Mouse (Mus musculus) thymus, postnatal 14 days (tissue): ENCODE data around the gene Coro2b.
A peak's percentile ranks its signal among the peaks of the same experiment; 100 is the strongest.

Experiments
- DNase-seq: peaks from one replicate; pipeline ENCODE4 v3.0.0; 2021

Gene Coro2b

DNA sequence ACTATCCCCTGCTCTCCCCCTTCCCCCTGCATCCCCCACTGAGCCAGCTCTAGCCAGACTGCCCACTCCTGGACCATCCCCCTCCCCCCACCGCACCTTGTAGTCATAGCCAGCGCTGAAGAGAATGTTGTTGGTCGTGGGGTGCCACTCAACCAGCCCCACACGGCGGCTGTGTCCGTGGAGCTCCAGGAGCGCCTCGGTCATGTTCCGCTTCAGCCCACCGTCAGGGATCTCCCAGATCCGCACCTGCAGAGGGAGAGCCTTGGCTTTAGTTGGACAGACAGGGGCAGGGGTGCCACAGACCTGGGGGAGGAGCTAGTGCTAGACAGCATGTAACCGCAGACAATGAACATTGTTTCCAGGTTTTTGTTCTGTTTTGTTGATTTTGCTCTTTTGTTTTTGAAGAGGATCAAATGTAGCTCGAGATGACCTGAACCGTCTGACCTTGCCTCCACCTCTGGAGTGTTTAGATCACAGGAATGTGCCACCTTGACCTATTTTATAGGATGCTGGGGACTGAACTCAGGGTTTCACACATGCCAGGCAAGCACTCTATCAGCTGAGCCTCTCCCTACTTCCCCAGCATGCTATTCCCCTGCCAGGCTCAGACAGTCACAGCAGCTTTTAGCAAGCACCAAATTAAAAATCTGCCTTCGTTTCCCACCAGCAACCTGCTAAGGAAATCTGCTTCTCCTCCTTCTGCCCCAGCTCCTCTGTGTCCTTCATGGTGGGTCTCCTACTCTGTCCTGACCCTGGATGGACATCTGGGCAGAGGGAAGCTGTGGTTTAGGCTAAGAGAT lies 104.4 kb downstream of the Coro2b start:
- DNase-seq: no peak

GRCm38 (mm10) chr9:62430741-62431140 lies 106.1 kb downstream of the Coro2b start:
- no peak for DNase-seq

- peak; percentile 37 for DNase-seq
These were observed 109.8 kb downstream of the Coro2b start for GRCm38 (mm10) chr9:62427010-62427409.

DNA sequence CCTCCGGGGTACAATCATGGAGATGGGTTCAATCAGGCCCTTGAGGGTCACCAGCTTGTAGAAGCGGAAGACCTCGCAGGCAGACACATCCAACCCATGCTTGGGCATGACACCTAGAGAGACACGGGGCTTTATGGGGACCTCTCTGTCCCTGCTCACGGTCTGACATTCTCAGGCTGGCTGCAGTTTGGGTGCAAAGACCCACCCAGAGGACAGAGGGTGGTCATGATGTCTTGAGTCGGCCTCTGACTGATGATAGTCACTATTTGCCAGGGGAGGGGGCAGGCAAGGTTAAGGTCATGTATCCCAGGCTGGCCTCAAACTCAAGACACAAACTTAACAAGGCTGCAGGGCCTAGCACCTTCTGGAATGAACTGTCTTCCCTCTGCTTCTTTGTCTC lies 110.3 kb downstream of the Coro2b start:
- DNase-seq: no peak

- no peak for DNase-seq
These were observed 110.8 kb downstream of the Coro2b start for GRCm38 (mm10) chr9:62426021-62426420.

DNA sequence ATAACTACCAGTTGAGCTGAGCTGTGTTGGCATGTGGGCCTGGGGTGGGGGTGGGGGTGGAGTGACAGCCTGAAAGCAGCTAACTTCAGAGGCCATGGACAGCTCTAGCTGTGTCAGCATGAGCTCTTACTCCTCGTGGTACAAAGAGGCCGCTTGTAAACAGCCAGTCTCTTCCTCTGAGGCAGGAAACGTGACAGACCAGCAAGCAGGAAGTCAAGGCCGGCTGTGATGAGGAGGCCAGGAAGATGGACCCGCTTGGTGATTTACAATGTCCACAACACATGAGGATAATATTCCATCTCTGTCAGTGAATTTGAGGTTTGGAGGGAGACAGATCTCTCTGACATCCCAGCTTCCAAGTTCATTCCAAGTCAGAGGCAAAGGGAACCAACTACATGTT lies 111.6 kb downstream of the Coro2b start:
- peak; percentile 47 for DNase-seq

GRCm38 (mm10) chr9:62423871-62424270 lies 113.0 kb downstream of the Coro2b start:
- no peak for DNase-seq

- DNase-seq: no peak
These were observed 113.9 kb downstream of the Coro2b start for GRCm38 (mm10) chr9:62422926-62423325.

GRCm38 (mm10) chr9:62421911-62422310 lies 114.9 kb downstream of the Coro2b start:
- no peak for DNase-seq

DNA sequence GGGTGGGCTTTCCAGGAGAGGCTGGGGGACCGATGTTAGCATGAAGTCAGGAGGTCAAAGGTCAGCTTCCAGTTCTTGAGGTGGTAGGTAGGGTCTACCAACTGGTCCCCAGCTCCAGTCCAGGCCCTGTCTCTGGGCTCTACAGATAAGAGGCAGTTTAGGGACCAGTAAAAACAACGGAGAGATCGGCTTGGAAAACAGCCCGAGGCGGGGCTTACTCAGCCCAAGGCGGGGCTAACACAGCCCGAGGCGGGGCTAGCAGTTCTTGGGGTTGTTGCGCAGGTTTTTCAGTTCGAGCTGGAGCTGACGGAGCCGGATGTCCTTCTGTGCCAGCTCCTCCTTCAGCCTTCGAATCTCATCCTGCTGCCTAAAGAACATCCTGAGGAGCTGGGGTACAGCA lies 115.8 kb downstream of the Coro2b start:
- peak; percentile 67 for DNase-seq

GRCm38 (mm10) chr9:62420261-62420917 lies 116.5 kb downstream of the Coro2b start:
- no peak for DNase-seq

- DNase-seq: no peak
These were observed 118.1 kb downstream of the Coro2b start for GRCm38 (mm10) chr9:62418742-62419141.

DNA sequence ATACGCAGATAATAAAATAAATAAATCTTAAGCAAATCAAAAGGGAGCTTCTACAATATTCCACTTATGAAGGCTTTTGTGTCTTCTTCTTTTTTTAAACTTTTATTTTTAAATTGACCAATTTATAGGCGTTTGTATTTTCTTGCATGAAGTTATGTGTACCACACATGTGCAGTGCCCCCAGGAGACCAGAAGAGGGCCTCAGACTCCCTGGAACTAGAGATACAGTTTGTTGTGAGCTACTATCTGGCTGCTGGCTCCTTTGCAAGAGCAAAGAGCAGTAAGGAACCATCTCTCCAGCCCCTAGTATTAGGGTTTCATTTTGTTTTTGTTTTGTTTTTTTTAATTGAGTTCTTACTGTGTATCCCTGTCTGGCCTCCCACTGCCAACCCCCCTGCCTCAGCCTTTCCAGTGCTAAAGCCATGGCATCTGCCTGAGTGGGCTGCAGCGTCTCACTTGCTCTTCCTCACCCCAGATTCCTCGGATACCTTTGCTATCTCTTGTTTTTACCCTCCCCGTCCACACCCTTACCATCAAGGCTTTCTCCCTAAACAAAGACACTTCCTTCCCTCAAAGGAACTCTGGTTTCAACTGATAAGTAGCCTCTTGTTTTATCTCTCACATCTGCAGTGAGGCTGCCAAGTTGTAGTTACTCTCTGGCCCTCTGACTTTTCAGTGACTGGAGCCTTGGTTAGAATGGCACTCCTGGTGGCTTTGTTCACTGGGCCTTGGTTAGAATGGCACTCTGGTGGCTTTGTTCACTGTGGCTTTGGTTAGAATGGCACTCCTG lies 129.3 kb downstream of the Coro2b start:
- no peak for DNase-seq

- no peak for DNase-seq
These were observed 130.3 kb downstream of the Coro2b start for GRCm38 (mm10) chr9:62406423-62407013.

DNA sequence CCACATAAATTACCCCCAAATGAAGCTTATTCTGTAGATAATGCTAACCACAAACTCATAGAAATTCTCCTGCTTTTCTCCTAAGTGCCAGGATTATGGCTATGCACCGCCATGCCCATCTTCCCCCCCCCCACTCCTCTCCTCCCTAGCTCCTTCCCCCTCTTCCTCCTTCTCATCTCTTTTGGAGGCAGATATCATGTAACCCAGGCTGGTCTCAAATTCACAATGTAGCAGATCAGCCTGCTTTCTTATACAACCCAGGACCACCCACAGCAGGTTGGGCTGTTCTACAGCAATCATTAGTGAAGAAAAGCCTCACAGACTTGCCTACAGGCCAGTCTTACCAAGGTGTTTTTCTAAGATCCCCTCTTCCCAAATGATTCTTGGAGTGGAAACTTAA lies 135.3 kb downstream of the Coro2b start:
- no peak for DNase-seq

GRCm38 (mm10) chr9:62400531-62401170 lies 136.2 kb downstream of the Coro2b start:
- DNase-seq: no peak

DNA sequence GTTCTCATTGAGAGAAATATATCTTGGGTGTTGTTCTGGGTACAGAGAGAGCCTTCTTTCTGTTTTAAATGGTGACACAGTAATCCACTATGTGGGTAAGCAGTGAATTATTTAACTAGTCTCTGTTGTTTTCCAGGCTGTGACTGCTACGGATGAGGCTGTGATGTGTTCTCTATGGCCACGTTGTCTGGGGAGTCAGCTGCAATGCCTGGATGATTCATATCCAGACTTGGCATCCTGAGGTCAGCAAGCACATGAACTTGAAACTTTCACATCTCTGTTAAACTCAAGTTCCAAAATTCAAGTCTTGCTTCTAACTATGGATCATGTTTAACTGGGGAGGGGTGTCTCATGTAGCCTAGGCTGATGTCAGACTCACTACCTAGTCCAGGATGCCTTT lies 142.7 kb downstream of the Coro2b start:
- DNase-seq: no peak

DNA sequence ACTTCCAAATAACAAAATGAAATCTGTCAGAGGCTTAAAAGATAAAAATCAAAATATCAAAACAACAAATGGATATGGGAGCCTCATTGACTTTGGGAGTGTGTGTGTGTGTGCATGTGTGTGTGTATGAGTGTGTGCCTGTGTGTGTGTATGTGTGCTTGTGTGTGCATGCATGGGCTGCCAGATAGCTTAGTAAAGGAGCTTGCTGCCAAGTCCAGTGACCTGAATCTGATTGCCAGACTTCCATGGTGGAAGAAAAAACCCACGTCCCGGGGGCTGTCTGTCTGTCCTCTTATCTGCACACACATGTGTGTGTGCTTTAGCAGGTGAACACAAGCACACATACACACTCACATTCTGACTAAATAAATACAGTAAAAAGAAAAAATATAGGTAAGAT lies 143.3 kb downstream of the Coro2b start:
- no peak for DNase-seq

- DNase-seq: no peak
These were observed 147.1 kb downstream of the Coro2b start for GRCm38 (mm10) chr9:62389735-62390134.

DNA sequence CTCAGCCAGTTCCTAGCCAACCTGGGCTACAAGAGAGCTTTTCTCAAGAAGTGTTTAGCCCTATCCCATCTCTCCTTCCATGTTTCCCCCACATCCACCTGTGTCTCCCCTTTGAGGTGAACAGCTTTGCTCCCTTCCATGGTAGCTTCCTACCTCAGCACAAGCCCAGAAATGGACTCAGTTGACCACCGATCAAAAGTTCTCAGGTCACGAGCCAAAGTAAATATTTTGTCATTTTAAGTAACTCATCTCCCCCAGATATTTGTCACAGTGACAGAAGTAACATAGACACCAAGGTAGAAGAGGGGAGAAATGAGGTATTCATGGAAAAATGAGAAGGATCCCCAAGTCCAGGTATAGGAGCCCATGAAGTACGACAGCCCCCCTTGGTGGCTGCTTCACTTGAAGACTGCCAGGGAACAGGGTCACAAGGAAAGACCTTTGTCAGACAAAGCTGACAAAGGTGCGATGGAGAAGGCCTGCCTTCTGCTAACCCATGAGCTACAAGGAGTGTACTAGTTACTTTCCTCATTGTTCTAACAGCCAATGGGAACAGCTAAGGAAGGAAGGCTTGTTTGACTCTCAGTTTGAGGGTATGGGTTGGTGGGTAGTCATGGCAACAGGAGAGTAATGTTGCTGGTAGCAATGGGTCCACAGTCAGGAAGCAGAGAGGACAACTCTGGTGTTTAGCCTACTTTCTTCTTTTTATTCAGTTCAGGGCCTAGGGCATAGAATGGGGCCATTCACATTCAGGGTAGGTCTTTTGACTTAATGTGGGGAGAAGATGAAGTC lies 150.9 kb downstream of the Coro2b start:
- no peak for DNase-seq

GRCm38 (mm10) chr9:62385062-62385461 lies 151.8 kb downstream of the Coro2b start:
- DNase-seq: no peak

GRCm38 (mm10) chr9:62382519-62383084 lies 154.2 kb downstream of the Coro2b start:
- no peak for DNase-seq
